Comparison of ENCODE assay signal across 11 mouse cellular contexts in the genomic region with DNA sequence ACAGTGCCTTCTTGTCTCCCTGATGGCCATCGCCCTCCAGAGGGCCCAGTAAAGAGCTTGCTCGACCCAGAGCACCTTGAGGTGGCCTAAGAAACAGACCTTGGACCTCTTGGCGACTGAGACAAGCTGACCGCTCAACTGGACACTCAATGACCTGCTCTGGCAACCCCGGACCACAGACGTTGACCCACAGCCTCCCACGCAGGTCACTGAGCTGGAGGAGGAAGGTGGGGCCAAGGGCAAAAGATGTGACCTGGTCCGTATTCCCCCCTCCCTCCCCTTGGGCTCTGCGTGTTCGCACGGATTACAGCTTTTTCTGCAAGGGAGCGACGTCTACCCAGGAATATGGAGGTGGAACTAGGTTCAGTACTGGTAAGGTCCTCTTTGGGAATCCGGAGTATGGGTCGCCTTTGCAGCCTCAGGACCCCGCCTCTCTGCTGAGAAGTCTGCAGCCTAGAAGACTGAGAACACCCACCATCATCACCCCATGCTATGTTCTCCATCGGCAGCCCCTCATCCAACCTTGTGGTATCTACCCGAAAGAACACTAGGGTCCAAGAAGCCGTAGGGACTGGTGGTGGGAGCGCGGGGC. TPM values are rescaled to one million over a fixed set of nuclear protein-coding genes. Genes with fewer than 3 reads are reported as not detected.
DNase-seq lines count a peak whose midpoint lies in the region; ATAC-seq and TF ChIP-seq lines count a peak whose summit lies in the region.
"Had no signal": no experiment of that assay in that cellular context is flagged by ENCODE, and none has a peak within 500 bp of the region (broad histone marks: within the 10 kb centered on the region; RNA-seq: fewer than 3 reads in every experiment).

No protein-coding gene starts in this region.

- peaks cover 4% of the 10 kb centered on the region for H3K36me3 ChIP-seq in heart, embryonic 11.5 days (ENCODE audit: control insufficient read depth, insufficient read depth, low read length)
- H3K36me3 ChIP-seq in embryonic facial prominence, embryonic 10.5 days (replicated peaks), result peaks cover 24% of the 10 kb centered on the region
- peaks cover 12% of the 10 kb centered on the region for H3K36me3 ChIP-seq in forebrain, postnatal 0 days (ENCODE audit: insufficient read depth)
- peaks cover 27% of the 10 kb centered on the region for H3K36me3 ChIP-seq in limb, embryonic 14.5 days (ENCODE audit: control insufficient read depth, insufficient read depth, low read length)

- no peak for ATAC-seq in heart, embryonic 11.5 days (replicated peaks; ENCODE audit: insufficient number of reproducible peaks, low FRiP score, low TSS enrichment)
- no peak for ATAC-seq in forebrain, postnatal 0 days
- no peak for ATAC-seq in limb, embryonic 14.5 days (ENCODE audit: low FRiP score, low read depth)

- no peak overlapping the region for H3K9ac ChIP-seq in heart, embryonic 11.5 days (ENCODE audit: low read depth, low read length)
- no peak overlapping the region for H3K9ac ChIP-seq in forebrain, postnatal 0 days
- H3K9ac ChIP-seq in limb, embryonic 14.5 days (ENCODE audit: low read depth, low read length, severe bottlenecking), result no peak overlapping the region

- peaks cover 63% of the 10 kb centered on the region for H3K27me3 ChIP-seq in heart, embryonic 11.5 days (ENCODE audit: control insufficient read depth, insufficient read depth, low read length)
- peaks cover 72% of the 10 kb centered on the region for H3K27me3 ChIP-seq in embryonic facial prominence, embryonic 10.5 days (replicated peaks; ENCODE audit: low read depth, poor library complexity, severe bottlenecking)
- peaks cover 39% of the 10 kb centered on the region for H3K27me3 ChIP-seq in forebrain, postnatal 0 days (ENCODE audit: insufficient read depth, low read length)
- peaks cover 43% of the 10 kb centered on the region for H3K27me3 ChIP-seq in limb, embryonic 14.5 days (ENCODE audit: control insufficient read depth, insufficient read depth, low read length)

- 2% methylated on average over 21 of the region's 21 CpGs for WGBS in heart, embryonic 11.5 days (ENCODE audit: insufficient replicate concordance)
- under 1% methylated on average over 21 of the region's 21 CpGs for WGBS in embryonic facial prominence, embryonic 10.5 days
- 7% methylated on average over 21 of the region's 21 CpGs for whole genome bisulfite sequencing in forebrain, postnatal 0 days
- 3% methylated on average over 21 of the region's 21 CpGs for WGBS in limb, embryonic 14.5 days

- H3K9me3 ChIP-seq in heart, embryonic 11.5 days (replicated peaks; ENCODE audit: control insufficient read depth, low read length), result no peaks in the 10 kb centered on the region
- H3K9me3 ChIP-seq in embryonic facial prominence, embryonic 10.5 days, result no peaks in the 10 kb centered on the region
- H3K9me3 ChIP-seq in forebrain, postnatal 0 days (ENCODE audit: low read length), result no peaks in the 10 kb centered on the region
- no peaks in the 10 kb centered on the region for H3K9me3 ChIP-seq in limb, embryonic 14.5 days (ENCODE audit: control insufficient read depth, low read length)

- H3K4me2 ChIP-seq in heart, embryonic 11.5 days, result peak overlapping the region; percentile 16; the same call in 1 of the 2 replicates
- H3K4me2 ChIP-seq in forebrain, postnatal 0 days (ENCODE audit: low read depth), result peak overlapping the region; percentile 37
- peak overlapping the region; percentile 47; the same call in 1 of the 2 replicates for H3K4me2 ChIP-seq in limb, embryonic 14.5 days (replicated peaks; ENCODE audit: low read depth, low read length, severe bottlenecking)

- no peak for DNase-seq in heart, adult 9 months (ENCODE audit: low spot score in 2 of 2)
- no peak for DNase-seq in embryonic facial prominence, embryonic 10.5 days (ENCODE audit: low spot score)
- no peak for DNase-seq in forebrain, postnatal 0 days
- DNase-seq in limb, embryonic 14.5 days (ENCODE audit: low spot score), result no peak
- DNase-seq in left cerebral cortex, adult 9 months (ENCODE audit: low spot score in 2 of 2), result no peak
- no peak for DNase-seq in retina, postnatal 1 day
- no peak for DNase-seq in urinary bladder, postnatal 4 days (ENCODE audit: low spot score in 2 of 2)

- TF ChIP-seq POLR2A in limb, embryonic 14.5 days (IDR thresholded peaks at IDR 0.05; ENCODE audit: borderline replicate concordance, extremely low read depth, insufficient read depth, insufficient read length), result no peak

- TF ChIP-seq CTCF in forebrain, postnatal 0 days (IDR thresholded peaks at IDR 0.05; ENCODE audit: low read depth), result no peak

- H3K27ac ChIP-seq in heart, embryonic 11.5 days (ENCODE audit: low read depth, low read length), result no peak overlapping the region
- no peak overlapping the region for H3K27ac ChIP-seq in embryonic facial prominence, embryonic 10.5 days (replicated peaks)
- H3K27ac ChIP-seq in forebrain, postnatal 0 days (ENCODE audit: low read depth, low read length), result no peak overlapping the region
- no peak overlapping the region for H3K27ac ChIP-seq in limb, embryonic 14.5 days (replicated peaks; ENCODE audit: low read depth, low read length)

- peaks cover 28% of the 10 kb centered on the region for H3K4me1 ChIP-seq in heart, embryonic 11.5 days (ENCODE audit: control insufficient read depth, insufficient read depth, low read length)
- H3K4me1 ChIP-seq in embryonic facial prominence, embryonic 10.5 days, result peaks cover 66% of the 10 kb centered on the region
- H3K4me1 ChIP-seq in forebrain, postnatal 0 days (ENCODE audit: insufficient read depth), result peaks cover 15% of the 10 kb centered on the region; the same call in 1 of the 2 replicates
- H3K4me1 ChIP-seq in limb, embryonic 14.5 days (ENCODE audit: control insufficient read depth, insufficient read depth, low read length), result peaks cover 39% of the 10 kb centered on the region

- H3K4me3 ChIP-seq in heart, embryonic 11.5 days (ENCODE audit: low read depth, low read length), result peak overlapping the region; percentile 5; the same call in 1 of the 2 replicates
- peak overlapping the region; percentile 47 for H3K4me3 ChIP-seq in embryonic facial prominence, embryonic 10.5 days
- peak overlapping the region; percentile 7; the same call in 1 of the 2 replicates for H3K4me3 ChIP-seq in forebrain, postnatal 0 days (ENCODE audit: low read depth, low read length)
- peak overlapping the region; percentile 19; the same call in 1 of the 2 replicates for H3K4me3 ChIP-seq in limb, embryonic 14.5 days (replicated peaks; ENCODE audit: low read length)

RNA-seq across cellular contexts. Expression of gene Cbx8, which starts 5.6 kb away (rescaled TPM):
- 6.7 and 7.8 TPM in 2 replicates for polyA plus RNA-seq in heart, embryonic 11.5 days (2014; fragmentation: Nextera tagmentation; extraction: Ambion mirVana)
- polyA plus RNA-seq in embryonic facial prominence, embryonic 10.5 days (2016; fragmentation: Nextera tagmentation; extraction: Ambion mirVana), result 11.6 and 12.4 TPM in 2 replicates
- 14.2 and 21.9 TPM in 2 replicates for total RNA-seq in forebrain, postnatal 0 days (2014; rRNA removed)
- 5.3 and 8.5 TPM in 2 replicates for polyA plus RNA-seq in forebrain, postnatal 0 days (2015; fragmentation: Nextera tagmentation; extraction: Ambion mirVana)
- 6.9 and 7.2 TPM in 2 replicates for polyA plus RNA-seq in limb, embryonic 14.5 days (2012; rRNA removed)
- polyA plus RNA-seq in limb, embryonic 14.5 days (2014; fragmentation: Nextera tagmentation; extraction: Ambion mirVana), result 10.1 and 12.6 TPM in 2 replicates

RNA-seq across cellular contexts. Expression of gene Cbx2, which starts 12.4 kb away (rescaled TPM):
- polyA plus RNA-seq in heart, embryonic 11.5 days (2014; fragmentation: Nextera tagmentation; extraction: Ambion mirVana), result 23.6 and 23.8 TPM in 2 replicates
- polyA plus RNA-seq in embryonic facial prominence, embryonic 10.5 days (2016; fragmentation: Nextera tagmentation; extraction: Ambion mirVana), result 150 and 152 TPM in 2 replicates
- total RNA-seq in forebrain, postnatal 0 days (2014; rRNA removed), result 9.2 and 15.2 TPM in 2 replicates
- polyA plus RNA-seq in forebrain, postnatal 0 days (2015; fragmentation: Nextera tagmentation; extraction: Ambion mirVana), result 6.4 TPM in 2 replicates
- 35.7 and 40.4 TPM in 2 replicates for polyA plus RNA-seq in limb, embryonic 14.5 days (2012; rRNA removed)
- 29.1 and 35.5 TPM in 2 replicates for polyA plus RNA-seq in limb, embryonic 14.5 days (2014; fragmentation: Nextera tagmentation; extraction: Ambion mirVana)

RNA-seq across cellular contexts. Expression of gene Enpp7, which starts 47.2 kb away (rescaled TPM):
- not detected in 2 replicates for polyA plus RNA-seq in heart, embryonic 11.5 days (2014; fragmentation: Nextera tagmentation; extraction: Ambion mirVana)
- not detected in 2 replicates for polyA plus RNA-seq in embryonic facial prominence, embryonic 10.5 days (2016; fragmentation: Nextera tagmentation; extraction: Ambion mirVana)
- total RNA-seq in forebrain, postnatal 0 days (2014; rRNA removed), result not detected in 2 replicates
- polyA plus RNA-seq in forebrain, postnatal 0 days (2015; fragmentation: Nextera tagmentation; extraction: Ambion mirVana), result not detected in 2 replicates
- polyA plus RNA-seq in limb, embryonic 14.5 days (2012; rRNA removed), result 0.05 and 0.08 TPM in 2 replicates
- polyA plus RNA-seq in limb, embryonic 14.5 days (2014; fragmentation: Nextera tagmentation; extraction: Ambion mirVana), result not detected in 2 replicates
- total RNA-seq: left cerebral cortex, adult 8-10 months had no signal
- polyA plus RNA-seq: C2C12; lung, postnatal 0 days had no signal

RNA-seq across cellular contexts. Expression of gene Cbx4, which starts 50.8 kb away (rescaled TPM):
- polyA plus RNA-seq in heart, embryonic 11.5 days (2014; fragmentation: Nextera tagmentation; extraction: Ambion mirVana), result 6.3 and 7.7 TPM in 2 replicates
- polyA plus RNA-seq in embryonic facial prominence, embryonic 10.5 days (2016; fragmentation: Nextera tagmentation; extraction: Ambion mirVana), result 4.7 and 5.2 TPM in 2 replicates
- total RNA-seq in forebrain, postnatal 0 days (2014; rRNA removed), result 36.1 and 38.6 TPM in 2 replicates
- 21.7 and 26.1 TPM in 2 replicates for polyA plus RNA-seq in forebrain, postnatal 0 days (2015; fragmentation: Nextera tagmentation; extraction: Ambion mirVana)
- 23.1 and 24.3 TPM in 2 replicates for polyA plus RNA-seq in limb, embryonic 14.5 days (2012; rRNA removed)
- polyA plus RNA-seq in limb, embryonic 14.5 days (2014; fragmentation: Nextera tagmentation; extraction: Ambion mirVana), result 10.9 and 11.4 TPM in 2 replicates
